Mouse (Mus musculus) frontal cortex, adult 2 months (tissue): ENCODE results near the gene B230118H07Rik. TPM values are rescaled to one million over a fixed set of nuclear protein-coding genes. Genes with fewer than 3 reads are reported as not detected.

Source experiments
- DNase-seq, 2 experiments: peaks; one replicate each; pipeline ENCODE4 v3.0.0; 2022; ENCODE audit warnings: low spot score in 1 of 2; ENCODE audit errors: extremely low spot score in 1 of 2
- polyA plus RNA-seq: library from polyadenylated mRNA; depleted of rRNA; stranded (reverse); fragments of >200 nt; gene quantifications from 2 replicates; pipeline ENCODE4 v1.2.3, GENCODE M21; 2012

B230118H07Rik gene
- polyA plus RNA-seq, 1 experiment = 40.5 TPM

- DNase-seq = no peak
Observed at GRCm38 (mm10) chr2:101639840-101640350, 9.4 kb downstream of the B230118H07Rik start.

- no peak for DNase-seq
Observed at GRCm38 (mm10) chr2:101638979-101639839, 10.1 kb downstream of the B230118H07Rik start.

DNA sequence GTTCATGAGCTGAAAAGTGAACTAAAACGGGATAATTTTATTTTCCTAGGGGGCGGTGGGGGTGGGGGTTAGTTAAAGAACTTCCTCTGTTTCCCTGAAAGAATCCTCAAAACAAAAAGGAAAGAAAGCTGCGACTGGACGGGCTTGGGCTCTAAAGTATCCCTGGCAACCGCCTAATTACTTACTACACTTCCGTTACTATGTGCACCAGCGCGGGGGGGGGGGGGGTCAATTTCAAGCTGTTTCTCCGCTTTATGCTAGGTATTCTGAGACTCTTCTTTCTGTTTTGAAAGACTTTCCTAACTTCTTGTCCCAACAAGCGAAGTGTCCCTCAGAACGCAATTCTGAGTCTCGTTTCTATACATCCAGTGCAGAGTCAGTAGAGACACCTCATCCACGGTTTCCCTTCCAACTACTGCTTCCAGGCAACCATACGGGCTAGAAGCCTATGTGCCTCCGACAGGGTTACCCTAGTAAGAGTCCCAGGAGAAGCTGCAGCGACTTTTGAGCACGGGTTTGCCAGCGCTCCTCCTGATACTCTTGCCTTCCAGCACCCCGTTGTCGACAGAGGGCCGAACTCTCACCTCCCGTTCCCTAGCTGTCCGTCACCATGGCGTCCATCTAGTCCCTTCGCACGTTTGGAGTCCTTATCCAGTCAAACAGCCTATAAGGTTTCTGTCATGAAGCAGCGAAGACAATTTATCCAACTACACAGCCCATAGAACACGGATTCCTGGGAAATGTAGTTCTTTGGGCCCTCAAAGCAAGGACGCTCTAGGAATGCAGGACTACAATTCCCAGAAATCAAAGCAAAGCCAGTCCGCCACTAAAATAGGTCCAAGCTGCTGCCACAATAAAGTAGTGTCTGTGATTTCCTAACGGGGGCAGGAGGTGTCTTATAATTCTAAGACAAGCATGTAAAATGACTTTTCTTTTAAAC is 20.8 kb downstream of the B230118H07Rik start:
- DNase-seq = peak; percentile 96 to 97

GRCm38 (mm10) chr2:101627227-101627626 is 22.1 kb downstream of the B230118H07Rik start:
- DNase-seq = no peak

GRCm38 (mm10) chr2:101624526-101624925 is 24.8 kb downstream of the B230118H07Rik start, which contains the start of gene Rag2:
Gene Rag2, plus strand, starts transcription at chr2:101624718.
- DNase-seq = no peak

DNA sequence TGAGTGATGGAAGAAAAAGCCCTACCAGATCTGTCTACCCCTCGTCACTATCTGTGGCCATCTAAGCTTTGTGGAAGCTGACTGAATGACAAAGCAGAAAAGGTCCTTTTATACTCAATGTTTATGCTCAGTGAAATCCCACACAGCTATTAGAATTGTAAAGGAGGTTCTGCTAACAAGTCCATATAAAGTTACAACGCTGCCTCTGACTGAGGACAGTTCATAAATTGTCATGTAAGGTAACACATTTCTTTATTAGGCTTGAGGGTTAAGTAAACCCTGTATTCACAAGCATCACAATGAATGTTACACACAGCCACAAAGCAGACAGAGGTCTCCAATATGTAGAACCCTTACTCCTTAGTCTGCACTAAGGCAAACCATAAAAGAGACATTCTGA is 25.3 kb downstream of the B230118H07Rik start:
- DNase-seq = no peak

DNA sequence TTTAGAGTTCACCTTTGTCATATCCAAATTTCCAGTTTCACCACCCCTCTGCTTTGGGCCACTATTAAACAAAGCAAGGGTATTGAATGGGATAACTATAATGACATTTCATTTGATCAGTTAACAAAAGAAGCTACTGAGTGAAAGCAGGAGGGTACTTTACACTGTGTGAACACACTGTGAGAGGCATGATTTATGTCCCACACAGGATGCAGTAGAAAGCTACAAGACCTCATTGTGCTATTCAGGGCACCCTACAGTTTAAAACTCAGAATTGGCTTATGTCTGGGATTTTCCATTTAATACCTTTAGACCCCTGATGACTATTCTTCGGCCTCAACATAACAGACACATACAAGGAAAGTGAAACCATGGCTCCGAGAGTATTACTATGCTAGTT is 26.3 kb downstream of the B230118H07Rik start:
- DNase-seq = no peak

DNA sequence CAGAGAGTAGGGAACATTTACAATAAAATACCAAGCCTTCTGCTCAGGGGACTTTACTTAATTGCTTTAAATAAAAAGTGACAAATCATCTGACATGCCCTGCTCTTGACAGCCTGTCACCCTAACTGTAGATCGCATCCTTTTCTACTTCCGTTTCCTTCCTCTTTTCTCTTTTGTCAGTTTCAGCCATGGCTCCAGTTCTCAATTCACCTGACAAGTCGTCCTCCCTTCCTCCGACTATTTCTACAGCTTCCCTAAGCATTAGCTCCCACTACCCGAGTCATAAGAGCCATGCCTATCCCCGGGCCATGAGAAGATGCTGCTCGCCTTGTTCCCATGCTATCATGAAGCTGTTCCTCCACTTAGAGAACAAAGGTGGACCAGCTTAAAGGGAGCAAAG is 27.7 kb downstream of the B230118H07Rik start:
- no peak for DNase-seq

GRCm38 (mm10) chr2:101620899-101621298 is 28.4 kb downstream of the B230118H07Rik start:
- no peak for DNase-seq

- DNase-seq = no peak
Observed at GRCm38 (mm10) chr2:101618373-101618772, 31.0 kb downstream of the B230118H07Rik start.

- no peak for DNase-seq
Observed at GRCm38 (mm10) chr2:101615464-101616305, 33.6 kb downstream of the B230118H07Rik start.

- DNase-seq = no peak
Observed at GRCm38 (mm10) chr2:101610861-101611260, 38.5 kb downstream of the B230118H07Rik start.

- no peak for DNase-seq
Observed at GRCm38 (mm10) chr2:101608232-101608894, 41.0 kb downstream of the B230118H07Rik start.

DNA sequence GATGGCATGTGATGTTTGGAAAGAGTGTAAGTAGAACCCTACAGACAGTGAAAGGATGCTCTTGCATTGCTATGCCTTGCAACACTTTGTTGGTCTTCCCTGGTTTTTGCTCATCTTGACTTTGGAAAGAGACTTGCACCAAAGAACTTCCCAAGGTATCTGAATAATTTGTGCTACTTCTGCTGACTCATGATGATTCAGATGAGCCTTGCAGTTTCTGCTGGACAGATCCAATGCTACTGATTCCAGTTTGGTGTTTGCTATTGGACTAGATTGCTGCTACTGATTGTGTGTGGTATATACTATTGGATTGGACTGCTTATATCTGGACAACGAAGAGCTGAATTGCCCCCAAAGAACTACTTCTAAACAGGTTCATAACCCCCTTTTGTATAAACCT is 46.2 kb downstream of the B230118H07Rik start:
- DNase-seq = no peak

DNA sequence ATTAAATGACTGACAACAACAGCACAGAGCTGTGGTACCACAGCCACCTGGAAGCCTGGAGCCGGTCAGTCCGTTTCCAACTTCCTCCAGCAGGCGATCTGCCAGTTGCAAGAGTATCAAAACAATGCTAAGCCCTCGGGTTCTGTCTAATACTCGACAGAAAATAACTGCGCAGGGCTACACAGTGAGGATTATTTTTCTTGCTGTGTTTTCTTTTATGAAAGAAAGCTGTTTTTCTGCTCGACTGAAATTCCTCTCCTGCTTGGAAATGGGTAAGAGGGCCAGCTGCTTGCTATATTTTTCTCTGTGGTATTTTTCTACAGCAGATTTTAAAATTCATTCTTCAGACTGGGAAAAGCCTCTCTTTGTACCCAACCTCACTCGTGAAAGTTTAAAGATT is 48.6 kb downstream of the B230118H07Rik start:
- DNase-seq = peak in 1 of 2 experiments; percentile 46

DNA sequence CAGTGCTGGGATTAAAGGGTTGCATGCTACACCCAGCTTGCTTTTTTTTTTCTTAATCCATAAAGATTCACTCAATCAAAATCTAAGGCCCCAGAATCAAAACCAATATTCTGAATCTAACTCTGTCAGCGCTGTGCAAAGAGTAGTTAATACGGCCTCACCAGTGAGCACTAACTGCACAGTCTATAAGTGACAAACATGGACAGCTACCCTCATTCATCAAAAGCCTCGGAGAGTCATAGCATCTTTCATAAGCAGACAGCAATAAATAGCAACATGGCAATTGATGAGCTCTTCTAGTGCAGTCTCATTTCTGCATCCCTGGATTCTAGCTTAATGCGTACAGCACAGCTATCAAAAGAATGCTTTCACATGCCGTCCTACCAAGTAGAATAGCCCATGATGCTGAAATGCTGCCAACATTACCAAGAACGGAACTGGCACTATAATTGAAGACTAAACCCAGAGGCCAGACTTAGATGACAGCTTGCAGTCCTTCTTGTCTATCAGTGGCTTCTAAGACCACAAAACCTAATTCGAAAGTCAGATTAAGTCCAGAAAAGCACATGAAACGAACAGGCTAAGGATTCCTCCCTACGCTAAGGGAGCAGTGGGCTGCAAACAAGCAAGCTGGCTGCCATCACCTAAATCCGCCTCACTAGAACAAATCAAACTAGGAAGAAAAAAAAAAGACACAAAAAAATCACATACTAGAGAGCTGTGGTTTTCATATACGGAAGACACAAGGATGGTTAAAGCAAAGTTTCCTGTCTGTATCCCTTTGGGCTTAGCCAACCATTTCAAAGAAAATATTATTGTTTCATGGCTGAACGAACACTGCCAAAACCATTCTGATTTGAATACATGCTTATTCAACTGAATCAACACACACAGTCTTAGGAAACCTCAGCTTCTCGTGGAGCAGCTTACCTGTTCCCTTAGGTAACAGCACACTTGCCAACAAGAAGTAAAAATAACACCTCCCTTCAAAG is 50.8 kb downstream of the B230118H07Rik start:
- DNase-seq = peak in 1 of 2 experiments; percentile 11

DNA sequence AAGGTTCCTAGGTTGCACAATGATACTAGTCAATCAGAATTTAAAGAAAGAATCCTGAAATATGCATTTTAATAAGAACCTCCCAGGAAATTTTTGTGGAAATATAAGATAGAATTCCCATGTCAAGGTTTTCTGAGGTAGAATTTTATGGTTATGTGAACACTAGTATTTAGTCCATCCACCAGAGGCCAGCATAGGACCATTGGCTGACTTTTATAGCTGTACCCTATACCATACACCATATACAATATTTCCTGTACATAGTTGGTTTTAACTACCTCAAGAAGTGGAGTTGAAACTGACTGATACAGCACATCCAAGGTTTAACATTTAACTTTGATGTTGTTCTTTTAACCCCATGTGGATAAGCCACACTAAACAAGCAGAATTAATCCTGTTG is 52.1 kb downstream of the B230118H07Rik start:
- peak in 1 of 2 experiments; percentile 29 for DNase-seq

- DNase-seq = no peak
Observed at GRCm38 (mm10) chr2:101594681-101595080, 54.7 kb downstream of the B230118H07Rik start.
